Mouse (Mus musculus) forebrain, embryonic 13.5 days (tissue): ENCODE data around the gene Xntrpc. TPM values are rescaled to one million over a fixed set of nuclear protein-coding genes. Genes with fewer than 3 reads are reported as not detected.

Source experiments
- ATAC-seq: fragments of 200-750 bp; cut with Nextera tagmentation; 2 replicates; pipeline ENCODE4 v1.8.0; 2017
- H3K27ac ChIP-seq: fragments of 300-500 bp; sonication (generic); 2 replicates; pipeline ENCODE4 v1.5.1; 2015; ENCODE audit warnings: inconsistent platforms, mild to moderate bottlenecking, moderate library complexity
- H3K27me3 ChIP-seq: fragments of 300-500 bp; sonication (generic); 2 replicates; pipeline ENCODE4 v1.6.1; 2015; ENCODE audit warnings: mild to moderate bottlenecking, inconsistent platforms
- H3K36me3 ChIP-seq: fragments of 300-500 bp; sonication (generic); 2 replicates; pipeline ENCODE4 v1.6.1; 2015; ENCODE audit warnings: mild to moderate bottlenecking, inconsistent platforms; ENCODE audit not compliant: poor library complexity, severe bottlenecking
- H3K4me1 ChIP-seq: fragments of 300-500 bp; sonication (generic); 2 replicates; pipeline ENCODE4 v1.6.1; 2015; ENCODE audit warnings: inconsistent platforms
- H3K4me2 ChIP-seq: fragments of 300-500 bp; sonication (generic); 2 replicates; pipeline ENCODE4 v1.6.1; 2015; ENCODE audit warnings: inconsistent platforms, mild to moderate bottlenecking, moderate library complexity
- H3K4me3 ChIP-seq: fragments of 300-500 bp; sonication (generic); 2 replicates; pipeline ENCODE4 v1.5.1; 2015; ENCODE audit warnings: mild to moderate bottlenecking, inconsistent platforms
- H3K9ac ChIP-seq: fragments of 300-500 bp; sonication (generic); 2 replicates; pipeline ENCODE4 v1.6.1; 2015; ENCODE audit warnings: mild to moderate bottlenecking, inconsistent platforms
- H3K9me3 ChIP-seq: fragments of 300-500 bp; sonication (generic); replicated peaks from 2 replicates; pipeline ENCODE4 v1.6.1; 2016; ENCODE audit warnings: inconsistent platforms
- WGBS: fragments of 180-500 bp; shearing (Covaris S2); methylation state at CpG from one replicate; pipeline ENCODE4 v1.1.7; 2015; 5-methylcytosine and 5-hydroxymethylcytosine counted together
- polyA plus RNA-seq: library from polyadenylated mRNA; unstranded; fragments of >200 nt; fragmentation: Nextera tagmentation; extraction: Ambion mirVana; gene quantifications from 2 replicates; pipeline ENCODE4 v1.2.1, GENCODE M21; 2015

Xntrpc gene
- polyA plus RNA-seq, 1 experiment from 2014 or later = 1.8 TPM

DNA sequence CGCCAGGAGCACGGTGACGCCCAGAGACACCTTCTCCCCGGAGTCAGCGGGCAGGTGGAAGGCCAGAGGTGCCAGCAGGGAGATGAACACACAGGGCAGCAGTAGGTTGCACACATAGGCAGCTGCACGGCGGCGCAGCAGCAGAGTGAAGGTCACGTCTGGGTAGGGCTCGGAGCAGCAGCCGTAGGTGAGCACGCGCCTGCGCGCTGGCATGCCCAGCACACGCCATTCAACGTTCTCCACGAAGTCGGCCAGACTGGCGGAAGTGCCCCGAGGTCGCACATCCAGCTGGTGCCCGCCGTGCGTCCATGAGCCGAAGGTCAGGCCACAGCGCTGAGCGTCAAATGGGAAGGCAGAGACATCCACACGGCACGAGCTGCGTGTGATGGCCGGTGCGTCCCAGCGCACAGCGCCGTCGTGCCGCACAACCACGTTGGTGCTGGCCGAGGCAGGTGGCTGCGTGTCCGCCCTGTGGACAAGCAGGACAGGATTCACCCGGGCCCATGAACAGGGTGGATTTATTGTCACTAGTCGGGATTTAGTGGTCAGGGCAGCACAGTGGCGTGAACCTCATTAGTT lies 47.7 kb downstream of the Xntrpc start:
- ATAC-seq = no peak
- WGBS = 88% methylated on average over 45 of the region's 45 CpGs
- peaks cover 3% of the 10 kb centered on the region for H3K36me3 ChIP-seq
- no peaks in the 10 kb centered on the region for H3K27me3 ChIP-seq
- no peak overlapping the region for H3K9ac ChIP-seq
- no peaks in the 10 kb centered on the region for H3K9me3 ChIP-seq
- H3K27ac ChIP-seq = no peak overlapping the region
- no peak overlapping the region for H3K4me3 ChIP-seq
- H3K4me2 ChIP-seq = no peak overlapping the region
- H3K4me1 ChIP-seq = no peaks in the 10 kb centered on the region

DNA sequence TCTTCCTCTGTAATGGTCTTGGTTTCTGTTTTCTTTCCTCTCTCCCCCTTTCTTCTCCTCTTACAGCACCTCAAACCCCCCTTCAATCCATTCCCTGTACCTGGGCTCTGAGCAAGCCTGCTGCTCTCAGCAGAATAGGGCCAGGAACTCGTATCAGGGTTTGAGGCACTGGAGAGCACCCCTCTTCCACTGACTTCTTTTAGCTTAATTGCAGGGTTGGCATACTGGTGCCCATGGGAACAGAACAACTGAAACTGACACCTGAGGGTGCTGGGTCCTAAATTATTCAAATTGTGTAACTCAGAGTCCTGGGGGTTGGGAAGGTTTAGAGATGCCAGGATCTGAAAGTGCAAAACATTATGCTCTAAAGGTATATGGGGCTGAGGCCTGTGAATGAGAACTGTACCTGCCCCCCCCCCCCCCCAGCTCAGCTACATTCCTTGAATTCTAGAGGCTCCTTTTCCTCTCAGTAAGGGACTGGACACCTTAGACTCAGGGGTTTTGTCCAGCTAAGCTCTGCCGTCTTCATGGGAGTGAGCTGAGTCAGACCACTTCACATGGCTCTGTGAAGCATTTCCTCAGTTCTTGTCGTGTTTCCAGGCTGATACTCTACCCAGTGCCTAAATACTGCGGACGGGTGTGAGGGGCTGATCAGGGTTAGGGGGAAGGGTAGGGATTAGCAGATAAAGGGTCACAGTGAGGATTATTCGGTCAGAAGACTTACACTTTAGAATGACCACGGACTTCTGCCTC lies 51.2 kb downstream of the Xntrpc start, which contains the start of gene Chrna10:
Chrna10 (minus strand) TSS at position 250 of the 753 bp plus-strand sequence.
- Histone ChIP-seq H3K4me2 (no peak within 1 kb of the TSS), H3K36me3 (peaks cover 38% of the 10 kb centered on the region), H3K9me3 (no peaks in the 10 kb centered on the region), H3K4me3 (no peak within 1 kb of the TSS), H3K27ac (no peak within 1 kb of the TSS), H3K9ac (no peak within 1 kb of the TSS), H3K4me1 (no peaks in the 10 kb centered on the region), H3K27me3 (no peaks in the 10 kb centered on the region)
- no peak for ATAC-seq
- WGBS = 49% methylated on average over 7 of the region's 7 CpGs

DNA sequence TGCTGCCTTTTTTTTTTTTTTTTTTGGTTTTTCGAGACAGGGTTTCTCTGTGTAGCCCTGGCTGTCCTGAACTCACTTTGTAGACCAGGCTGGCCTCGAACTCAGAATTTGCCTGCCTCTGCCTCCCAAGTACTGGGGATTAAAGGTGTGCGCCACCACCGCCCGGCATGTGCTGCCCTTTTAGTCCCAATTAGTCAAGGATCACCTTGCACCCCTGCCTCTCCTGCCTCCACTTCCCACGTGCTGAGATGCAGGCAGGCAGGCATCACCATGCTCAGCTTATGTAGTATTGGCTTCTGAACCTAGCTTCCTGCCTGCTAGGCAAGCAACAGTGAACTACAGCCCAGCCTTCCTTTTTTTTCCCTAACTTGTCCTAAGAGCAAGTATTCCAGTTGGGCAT lies 51.9 kb downstream of the Xntrpc start:
- H3K4me1 ChIP-seq = no peaks in the 10 kb centered on the region
- 72% methylated on average over 6 of the region's 6 CpGs for WGBS
- no peaks in the 10 kb centered on the region for H3K27me3 ChIP-seq
- peaks cover 44% of the 10 kb centered on the region for H3K36me3 ChIP-seq
- no peak overlapping the region for H3K27ac ChIP-seq
- H3K4me3 ChIP-seq = no peak overlapping the region
- H3K9me3 ChIP-seq = no peaks in the 10 kb centered on the region
- no peak overlapping the region for H3K9ac ChIP-seq
- no peak overlapping the region for H3K4me2 ChIP-seq
- ATAC-seq = no peak

DNA sequence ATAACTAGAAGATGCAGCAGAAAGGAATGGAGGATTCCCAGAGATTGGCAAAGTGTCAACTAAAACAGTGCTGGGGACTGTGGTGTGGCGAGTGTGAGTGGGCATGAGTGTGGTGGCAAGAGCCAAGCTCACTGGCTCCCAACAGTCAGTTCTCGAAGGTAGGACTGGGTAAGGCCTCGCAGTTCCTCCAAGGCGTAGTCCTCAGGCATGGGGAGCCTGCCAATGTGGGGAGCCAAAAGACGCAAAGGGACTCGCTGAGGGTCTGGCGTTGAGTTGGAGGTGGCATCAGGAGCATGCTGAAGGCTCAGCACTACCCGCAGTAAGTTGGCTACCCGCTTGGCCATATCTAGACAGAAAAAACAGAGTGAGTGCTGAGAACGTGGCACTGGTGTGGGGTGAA lies 54.8 kb downstream of the Xntrpc start:
- WGBS = 97% methylated on average over 10 of the region's 10 CpGs
- peaks cover 74% of the 10 kb centered on the region for H3K36me3 ChIP-seq

DNA sequence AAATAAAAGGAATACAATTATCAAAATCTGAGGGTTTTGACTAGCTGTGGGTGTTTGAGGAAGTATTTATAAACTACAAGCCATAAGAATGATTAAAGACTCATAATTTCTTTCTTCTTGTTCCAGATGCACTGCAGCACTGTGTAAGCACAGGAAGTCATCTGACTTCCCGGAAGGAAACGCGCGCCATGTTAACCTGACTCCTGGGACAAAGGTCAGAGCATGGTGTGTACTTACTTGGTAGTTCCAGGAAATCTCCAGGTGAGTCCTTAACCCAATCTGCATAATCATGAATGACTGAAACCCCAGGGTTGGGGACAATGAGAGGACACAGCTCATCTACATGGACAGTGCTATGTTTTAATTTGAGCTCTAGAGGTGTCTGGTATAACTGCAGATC lies 66.9 kb downstream of the Xntrpc start:
- peaks cover 84% of the 10 kb centered on the region for H3K36me3 ChIP-seq
- H3K4me2 ChIP-seq = no peak overlapping the region
- no peak overlapping the region for H3K27ac ChIP-seq
- H3K4me1 ChIP-seq = no peaks in the 10 kb centered on the region
- 98% methylated on average over 4 of the region's 4 CpGs for WGBS
- H3K4me3 ChIP-seq = no peak overlapping the region
- H3K9me3 ChIP-seq = no peaks in the 10 kb centered on the region
- H3K9ac ChIP-seq = no peak overlapping the region
- ATAC-seq = no peak
- H3K27me3 ChIP-seq = no peaks in the 10 kb centered on the region

More for the DNA sequence above, 54.8 kb downstream of the Xntrpc start:
- no peak for ATAC-seq
- Histone ChIP-seq H3K27me3 (no peaks in the 10 kb centered on the region), H3K4me1 (no peaks in the 10 kb centered on the region), H3K9ac (no peak overlapping the region), H3K4me3 (no peak overlapping the region), H3K27ac (no peak overlapping the region), H3K9me3 (no peaks in the 10 kb centered on the region), H3K4me2 (no peak overlapping the region)

DNA sequence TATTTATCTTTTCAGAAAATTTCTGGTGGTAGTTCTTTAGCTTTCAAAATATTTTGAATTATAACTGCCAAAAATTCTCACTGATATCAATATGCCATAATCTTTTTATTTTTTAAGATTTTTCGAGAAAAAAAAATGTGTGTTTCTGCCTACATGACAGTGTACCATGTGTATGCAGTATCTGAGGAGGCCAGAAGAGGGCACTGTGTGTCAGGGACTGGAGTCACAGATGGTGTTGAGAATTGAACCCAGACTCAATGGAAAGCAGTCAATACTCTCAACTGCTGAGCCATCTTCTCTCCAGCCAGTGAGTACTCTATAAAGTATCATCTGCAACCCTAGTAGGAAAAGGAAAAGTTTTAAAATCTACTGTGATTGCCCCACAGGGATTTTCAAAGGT lies 72.0 kb downstream of the Xntrpc start:
- H3K27me3 ChIP-seq = no peaks in the 10 kb centered on the region
- WGBS = 94% methylated on average over 1 of the region's 1 CpGs
- no peak overlapping the region for H3K9ac ChIP-seq
- H3K4me2 ChIP-seq = no peak overlapping the region
- peaks cover 85% of the 10 kb centered on the region for H3K36me3 ChIP-seq
- H3K9me3 ChIP-seq = no peaks in the 10 kb centered on the region
- no peak overlapping the region for H3K27ac ChIP-seq
- ATAC-seq = no peak
- no peaks in the 10 kb centered on the region for H3K4me1 ChIP-seq
- no peak overlapping the region for H3K4me3 ChIP-seq

DNA sequence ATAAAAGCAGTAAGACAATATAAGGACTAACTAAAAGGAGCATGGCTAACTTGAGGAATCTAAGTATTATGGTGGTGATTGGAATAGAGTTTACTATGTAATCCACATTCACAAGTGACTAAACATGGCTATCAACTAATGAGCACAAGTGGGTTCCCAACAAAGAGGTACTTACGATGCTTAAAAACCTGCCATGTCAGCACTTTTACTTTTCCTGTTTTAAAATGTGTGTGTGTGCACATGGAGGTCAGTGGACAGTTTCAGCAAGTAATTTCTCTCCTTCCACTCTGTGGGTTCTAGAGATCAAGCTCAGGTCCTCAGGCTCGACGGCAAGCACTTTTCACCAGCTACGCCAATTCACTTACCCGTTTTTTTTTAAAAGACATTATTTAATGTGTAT lies 72.4 kb downstream of the Xntrpc start:
- Histone ChIP-seq H3K9ac (no peak overlapping the region), H3K4me3 (no peak overlapping the region), H3K27ac (no peak overlapping the region), H3K4me2 (no peak overlapping the region), H3K9me3 (no peaks in the 10 kb centered on the region), H3K36me3 (peaks cover 84% of the 10 kb centered on the region), H3K27me3 (no peaks in the 10 kb centered on the region), H3K4me1 (no peaks in the 10 kb centered on the region)
- ATAC-seq = no peak
- WGBS = 96% methylated on average over 5 of the region's 5 CpGs

Other genes starting within 250 kb of the Xntrpc start
- 0.10 TPM in 1 of 2 replicates, not detected in the other for gene Phox2a, start 247.4 kb upstream of the Xntrpc start, polyA plus RNA-seq
- 23.9 and 31.8 TPM in 2 replicates for gene Inppl1, start 227.5 kb upstream of the Xntrpc start, polyA plus RNA-seq
- 0.67 and 0.75 TPM in 2 replicates for gene Folr2, start 208.5 kb upstream of the Xntrpc start, polyA plus RNA-seq
- 95.4 and 106 TPM in 2 replicates for gene Anapc15, start 202.0 kb upstream of the Xntrpc start, polyA plus RNA-seq
- gene Folr1, start 194.9 kb upstream of the Xntrpc start, polyA plus RNA-seq = 8.6 and 20.1 TPM in 2 replicates
- 152 and 158 TPM in 2 replicates for gene Lamtor1, start 159.8 kb upstream of the Xntrpc start, polyA plus RNA-seq
- 0.57 and 0.59 TPM in 2 replicates for gene Tomt, start 159.4 kb upstream of the Xntrpc start, polyA plus RNA-seq
- gene Lrrc51, start 131.8 kb upstream of the Xntrpc start, polyA plus RNA-seq = 8.0 and 11.7 TPM in 2 replicates
- gene Numa1, start 131.6 kb upstream of the Xntrpc start, polyA plus RNA-seq = 66.2 and 71.7 TPM in 2 replicates
- 4.5 and 4.6 TPM in 2 replicates for gene Il18bp, start 47.0 kb upstream of the Xntrpc start, polyA plus RNA-seq
- 30.7 TPM in 2 replicates for gene Rnf121, start 244 bp upstream of the Xntrpc start, polyA plus RNA-seq
- gene Xndc1, start 202 bp upstream of the Xntrpc start, polyA plus RNA-seq = 46.3 and 47.3 TPM in 2 replicates
- not detected in 2 replicates for gene Trpc2, start 17.4 kb downstream of the Xntrpc start, polyA plus RNA-seq
- gene Art1, start 36.0 kb downstream of the Xntrpc start, polyA plus RNA-seq = 0.23 and 0.53 TPM in 2 replicates
- gene Art5, start 43.8 kb downstream of the Xntrpc start, polyA plus RNA-seq = 1.3 and 1.7 TPM in 2 replicates
- gene Chrna10, start 51.1 kb downstream of the Xntrpc start, polyA plus RNA-seq = not detected in 2 replicates
- gene Nup98, start 144.5 kb downstream of the Xntrpc start, polyA plus RNA-seq = 27.2 and 30.0 TPM in 2 replicates
- gene Pgap2, start 144.5 kb downstream of the Xntrpc start, polyA plus RNA-seq = 50.6 and 52.4 TPM in 2 replicates
- gene Rhog, start 190.3 kb downstream of the Xntrpc start, polyA plus RNA-seq = 18.4 and 20.2 TPM in 2 replicates
- gene Stim1, start 202.1 kb downstream of the Xntrpc start, polyA plus RNA-seq = 8.2 and 8.3 TPM in 2 replicates